Mouse (Mus musculus) liver, adult 2 months (tissue): ENCODE data around the gene Bcar1.

ENCODE experiments used
- CTCF ChIP-seq: fragments of 200-500 bp; IDR thresholded peaks from 2 replicates; pipeline ENCODE4 v1.5.1; 2011; ENCODE audit warnings: low read depth, low read length, control low read depth
- POLR2A ChIP-seq: fragments of 200-500 bp; IDR thresholded peaks from 2 replicates; pipeline ENCODE4 v1.6.1; 2011; ENCODE audit warnings: low read length, control low read depth; ENCODE audit not compliant: insufficient read depth; ENCODE audit errors: extremely low read depth

DNA sequence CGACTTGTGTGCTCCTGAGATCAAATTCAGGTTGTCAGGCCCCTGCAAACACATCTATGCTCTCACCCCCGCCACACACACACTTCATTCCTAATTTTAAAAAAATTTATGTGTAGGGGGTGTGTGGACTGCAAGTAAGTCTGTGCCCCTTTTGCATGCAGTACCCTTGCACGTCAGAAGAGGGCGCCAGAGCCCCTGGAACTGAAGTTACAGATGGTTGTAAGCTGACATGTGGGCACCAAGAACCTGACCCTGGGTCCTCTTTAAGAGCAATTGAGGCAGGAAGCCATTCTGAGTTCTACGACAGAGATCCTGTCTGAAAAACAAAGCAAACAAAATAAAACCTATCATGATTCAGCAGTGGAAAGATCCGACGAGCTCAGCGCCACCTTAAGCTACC, 67.4 kb downstream of the Bcar1 start:
- TF ChIP-seq POLR2A: no peak
- TF ChIP-seq CTCF: peak; percentile 70
